Mouse (Mus musculus): ENCODE data around the gene Sh3bp1.

Sh3bp1 gene

DNA sequence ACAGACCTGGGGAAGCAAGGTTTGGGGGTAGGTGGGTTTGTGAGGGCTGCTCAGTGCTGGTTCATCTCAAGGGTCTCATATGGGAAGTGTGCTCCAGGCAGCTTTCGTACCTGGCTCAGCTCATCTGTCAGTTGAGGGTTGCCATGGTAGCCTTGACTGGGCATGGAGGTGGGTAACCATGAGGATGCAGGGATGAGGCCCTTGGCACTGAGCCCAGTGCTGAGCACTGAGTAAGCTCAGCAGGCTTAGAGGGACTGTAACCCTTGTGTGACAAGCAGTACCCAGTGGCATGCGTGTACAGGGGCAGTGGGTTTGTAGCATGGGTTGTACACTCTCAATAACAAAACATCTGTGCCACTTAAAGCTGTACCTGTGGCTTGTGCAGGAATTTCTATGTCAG lies 38.4 kb downstream of the Sh3bp1 start:
- ChIA-PET POLR2A (interaction anchor here in 3 of 4 experiments (0.9 to 5.6 kb wide), 6 partner anchors 10 to 64 kb away, joined by 3 to 36 read pairs (median 4); partner anchors contain the start of genes Pdxp (in 1 of the 3) and Triobp (in 1 of the 3)), CTCF (interaction anchor here in 3 of 4 experiments (0.6 to 2.2 kb wide), 3 partner anchors 10 to 356 kb away, joined by 3 to 8 read pairs (median 3); no protein-coding TSS in a partner anchor)

DNA sequence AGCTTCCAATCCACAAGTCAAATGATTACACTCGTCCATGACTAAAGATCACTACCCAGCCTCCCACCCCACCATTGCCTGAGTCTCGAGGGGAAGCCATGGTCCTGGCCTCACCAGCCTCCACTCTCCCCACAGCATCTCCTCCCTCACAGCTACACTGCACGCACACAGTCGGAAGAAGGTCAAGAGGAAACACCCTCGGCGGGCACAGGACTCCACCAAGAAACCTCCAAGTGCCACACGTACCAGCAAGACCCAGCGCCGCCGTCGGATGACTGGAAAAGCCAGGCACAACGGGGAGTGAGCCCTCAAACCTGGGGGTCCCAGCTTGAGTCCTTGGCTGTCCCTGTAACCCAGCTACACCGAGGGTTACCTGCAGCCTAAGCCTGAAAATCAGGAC lies 40.8 kb downstream of the Sh3bp1 start:
- ChIA-PET POLR2A (interaction anchor here in 1 of 4 experiments (0.8 to 3.3 kb wide), 2 partner anchors 12 to 25 kb away, joined by 3 to 34 read pairs; partner anchors contain the start of gene Pdxp), CTCF (interaction anchor here in 3 of 4 experiments (1.1 to 3.2 kb wide), 7 partner anchors 9 to 26 kb away, joined by 3 to 56 read pairs (median 4); partner anchors contain the start of gene Pdxp (in 1 of the 3))

DNA sequence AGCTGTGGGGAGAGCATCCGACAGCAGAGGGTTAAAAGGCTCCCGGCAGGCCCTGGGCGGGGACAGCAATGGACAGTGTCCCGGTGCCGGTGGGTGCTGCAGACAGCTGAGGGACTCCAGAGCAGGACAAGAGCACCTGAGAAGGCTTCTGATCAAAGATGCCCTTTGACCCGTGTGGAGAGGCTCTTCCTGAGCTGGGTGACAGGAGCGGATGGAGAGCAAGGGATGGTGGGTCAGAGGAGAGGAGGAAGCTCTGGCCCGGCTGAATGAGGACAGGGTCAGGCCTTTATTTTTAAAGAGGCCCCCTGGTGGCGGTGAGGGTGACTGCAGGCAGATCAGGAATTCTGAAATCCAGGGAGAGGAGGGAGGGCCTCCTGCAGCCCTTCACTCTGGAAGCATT lies 43.1 kb downstream of the Sh3bp1 start:
- ChIA-PET POLR2A (interaction anchor here (0.5 to 3.3 kb wide), 30 partner anchors 8 to 120 kb away, joined by 3 to 34 read pairs (median 4); partner anchors contain the start of genes Nol12 (in 2 of the 4), Pdxp (in 2 of the 4), Ankrd54 (in 1 of the 4) and H1f0 (in 1 of the 4)), CTCF (interaction anchor here (0.5 to 3.2 kb wide), 36 partner anchors 8 to 346 kb away, joined by 3 to 56 read pairs (median 5); partner anchors contain the start of genes Nol12 (in 2 of the 4), Cyth4 (in 1 of the 4) and Pdxp (in 1 of the 4))

DNA sequence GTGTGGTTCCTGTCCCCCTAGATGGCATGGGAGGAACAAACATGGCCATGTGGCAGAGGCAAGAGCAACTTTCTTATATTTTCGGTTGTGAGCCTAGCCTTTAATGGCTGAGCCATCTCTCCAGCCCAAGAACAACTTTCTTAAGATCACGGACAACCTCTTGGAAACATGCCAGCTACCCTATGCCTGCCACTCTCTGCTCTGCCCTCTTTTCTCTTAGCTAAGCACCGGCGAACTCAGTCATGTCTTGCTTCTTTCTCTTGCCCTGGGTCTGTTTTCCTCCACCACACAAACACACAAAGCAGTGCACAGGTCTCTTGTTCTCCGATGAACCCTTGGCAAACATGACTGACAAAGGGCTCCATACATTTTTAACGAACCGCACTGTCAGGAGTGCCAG lies 46.7 kb downstream of the Sh3bp1 start:
- ChIA-PET CTCF (interaction anchor here in 3 of 4 experiments (0.7 to 1.4 kb wide), 4 partner anchors 15 to 30 kb away, joined by 3 to 6 read pairs (median 4); no protein-coding TSS in a partner anchor), POLR2A (interaction anchor here (0.5 to 4.1 kb wide), 7 partner anchors 11 to 1111 kb away, joined by 3 to 21 read pairs (median 3); partner anchors contain the start of genes Nol12 (in 2 of the 4) and Pdxp (in 2 of the 4))

- CTCF ChIA-PET = interaction anchor here (0.6 to 2.7 kb wide), 24 partner anchors 8 to 152 kb away, joined by 3 to 12 read pairs (median 4); partner anchors contain the start of genes H1f0 (in 1 of the 4), Nol12 (in 1 of the 4) and Pdxp (in 1 of the 4)
- POLR2A ChIA-PET = interaction anchor here (0.6 to 4.1 kb wide), 49 partner anchors 10 to 990 kb away, joined by 3 to 21 read pairs (median 5); partner anchors contain the start of genes Nol12 (in 4 of the 4), Lgals1 (in 2 of the 4), Pdxp (in 2 of the 4) and Ankrd54 (in 1 of the 4)
These were observed 48.1 kb downstream of the Sh3bp1 start, which contains the start of gene Triobp for GRCm38 (mm10) chr15:78947657-78948056. Gene Triobp (plus strand): TSS chr15:78947724.

DNA sequence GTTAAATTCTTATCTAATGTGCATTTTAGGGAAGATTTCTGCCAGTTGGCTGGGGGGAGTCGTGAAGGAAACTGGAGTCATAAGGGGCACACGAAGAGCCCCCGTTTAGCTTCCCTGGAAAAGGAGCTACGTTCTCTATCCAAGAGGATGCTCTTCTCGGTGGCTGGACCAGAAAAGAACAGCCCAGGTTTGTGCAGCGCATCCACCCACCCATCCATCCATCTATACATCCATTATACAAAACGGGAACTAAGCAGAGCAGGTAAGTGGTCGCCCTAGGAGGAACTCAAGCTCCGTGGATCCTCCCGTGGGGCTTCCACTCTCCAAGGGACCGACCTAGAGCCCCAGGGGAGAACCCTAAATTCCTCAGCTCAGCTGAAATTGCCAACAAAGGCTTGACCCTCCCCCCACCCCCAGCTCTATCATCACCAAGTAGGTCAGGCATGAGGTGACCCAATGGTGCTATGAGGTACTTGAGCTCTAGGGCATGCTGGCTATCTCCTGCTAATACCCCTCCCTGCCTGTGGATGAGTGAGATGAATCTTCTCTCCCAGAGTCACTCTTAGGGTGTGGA lies 48.7 kb downstream of the Sh3bp1 start:
- POLR2A ChIA-PET = interaction anchor here (0.6 to 4.1 kb wide), 53 partner anchors 10 to 991 kb away, joined by 3 to 21 read pairs (median 4); partner anchors contain the start of genes Nol12 (in 4 of the 4), Lgals1 (in 2 of the 4), Pdxp (in 2 of the 4) and Ankrd54 (in 1 of the 4)
- CTCF ChIA-PET = interaction anchor here (0.6 to 2.7 kb wide), 24 partner anchors 8 to 151 kb away, joined by 3 to 12 read pairs (median 4); partner anchors contain the start of genes Nol12 (in 1 of the 4) and Pdxp (in 1 of the 4)

- ChIA-PET POLR2A (interaction anchor here (0.5 to 4.1 kb wide), 28 partner anchors 9 to 236 kb away, joined by 3 to 21 read pairs (median 6); partner anchors contain the start of genes Nol12 (in 3 of the 4), Lgals1 (in 2 of the 4) and Pdxp (in 2 of the 4)), CTCF (interaction anchor here (0.6 to 2.7 kb wide), 10 partner anchors 8 to 124 kb away, joined by 3 to 12 read pairs (median 5); partner anchors contain the start of gene Nol12 (in 1 of the 4))
These were observed 49.3 kb downstream of the Sh3bp1 start for GRCm38 (mm10) chr15:78948883-78949282.

DNA sequence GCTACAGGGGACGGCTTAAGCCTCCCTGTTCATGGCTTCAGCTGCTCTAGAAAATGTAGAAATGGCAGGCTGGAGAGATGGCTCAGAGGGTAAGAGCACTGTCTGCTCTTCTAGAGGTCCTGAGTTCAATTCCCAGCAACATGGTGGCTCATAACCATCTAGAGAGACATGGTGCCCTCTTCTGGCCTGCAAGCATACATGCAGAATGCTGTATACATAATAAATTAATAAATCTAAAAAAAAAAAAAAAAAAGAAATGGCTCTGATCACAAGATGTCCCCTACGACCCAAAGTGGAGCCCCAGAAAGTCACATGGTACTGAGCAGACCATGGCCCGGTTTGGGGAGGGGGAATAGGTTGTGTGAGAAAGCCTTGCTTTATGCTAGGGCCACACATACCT lies 56.1 kb downstream of the Sh3bp1 start:
- CTCF ChIA-PET = interaction anchor here in 1 of 4 experiments (0.7 kb wide), 1 partner anchor 8 kb away, joined by 3 read pairs; the partner anchor contains the start of gene Triobp

DNA sequence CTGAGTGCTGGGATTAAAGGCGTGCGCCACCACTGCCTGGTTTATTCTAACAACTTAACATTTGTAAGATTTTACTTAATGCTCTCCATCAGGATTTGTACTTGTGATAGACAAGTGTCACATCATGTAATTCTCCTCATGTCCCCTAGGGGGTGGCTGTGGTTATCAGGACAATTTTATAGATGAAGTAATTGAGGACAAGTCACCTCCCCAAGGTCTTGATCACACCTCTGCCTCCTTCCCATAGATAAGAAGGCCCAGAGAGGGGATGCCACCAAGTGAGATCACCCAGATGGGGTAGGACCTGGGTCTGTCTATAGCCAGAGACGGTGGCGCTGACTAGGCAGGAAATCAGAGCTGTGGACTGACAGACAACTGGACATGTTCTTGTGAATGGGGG lies 56.8 kb downstream of the Sh3bp1 start:
- ChIA-PET CTCF (interaction anchor here (0.5 to 1.3 kb wide), 13 partner anchors 8 to 249 kb away, joined by 3 to 19 read pairs (median 4); partner anchors contain the start of gene Triobp (in 1 of the 4)), POLR2A (no interaction called here)

More for the DNA sequence above, 56.1 kb downstream of the Sh3bp1 start:
- POLR2A ChIA-PET = no interaction called here

GRCm38 (mm10) chr15:78957021-78957420 lies 57.5 kb downstream of the Sh3bp1 start:
- ChIA-PET POLR2A (interaction anchor here in 1 of 4 experiments (1.3 to 2.1 kb wide), 2 partner anchors 9 to 14 kb away, joined by 4 to 10 read pairs; partner anchors contain the start of gene Triobp), CTCF (interaction anchor here (0.5 to 1.3 kb wide), 16 partner anchors 9 to 714 kb away, joined by 3 to 19 read pairs (median 4); partner anchors contain the start of genes Tomm22 (in 1 of the 4) and Triobp (in 1 of the 4))

DNA sequence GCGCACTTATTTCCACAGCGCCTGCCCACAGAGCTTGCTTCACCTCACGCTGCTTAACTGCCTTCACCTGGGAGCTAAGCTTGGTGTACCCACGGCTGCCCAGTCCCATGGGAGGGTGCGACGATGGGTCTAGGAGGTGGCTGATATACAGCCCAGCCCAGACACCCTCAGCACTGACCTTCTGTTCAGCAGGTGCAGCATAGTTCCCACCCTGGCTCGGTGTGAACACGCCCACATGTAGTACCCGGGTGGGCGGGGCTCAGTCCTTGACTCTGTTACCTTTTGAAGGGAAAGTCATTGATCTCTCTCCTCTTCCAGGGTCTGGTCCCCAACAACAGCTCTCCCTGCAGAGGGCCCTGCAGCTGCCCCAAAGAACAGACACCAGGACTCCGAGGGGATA lies 60.0 kb downstream of the Sh3bp1 start:
- ChIA-PET POLR2A (interaction anchor here in 3 of 4 experiments (0.5 to 3.3 kb wide), 12 partner anchors 11 to 710 kb away, joined by 3 to 15 read pairs (median 4); partner anchors contain the start of genes Triobp (in 3 of the 3) and Nol12 (in 1 of the 3)), CTCF (interaction anchor here in 2 of 4 experiments (0.8 to 2.5 kb wide), 7 partner anchors 12 to 377 kb away, joined by 3 to 10 read pairs (median 5); partner anchors contain the start of gene Triobp (in 1 of the 2))

DNA sequence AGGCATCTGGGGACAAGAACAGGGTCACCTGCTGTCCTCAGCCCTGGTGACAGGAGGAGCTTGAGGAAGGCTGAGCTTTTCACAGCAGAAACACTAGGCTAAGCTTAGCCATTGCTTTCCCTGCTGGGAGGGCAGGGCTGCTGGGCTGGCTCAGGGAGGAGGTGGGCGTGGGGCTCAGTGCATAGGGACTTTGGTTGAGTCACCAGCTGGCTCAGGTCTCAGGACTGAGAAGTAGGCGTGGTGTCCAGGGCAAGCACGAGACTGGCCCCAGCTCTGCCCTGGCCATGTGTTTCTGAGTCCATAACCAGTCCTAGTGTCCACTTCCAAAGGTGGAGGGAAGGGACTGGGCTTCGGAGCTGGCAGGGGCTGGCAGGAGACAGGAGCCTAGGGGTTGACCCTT lies 60.5 kb downstream of the Sh3bp1 start:
- ChIA-PET CTCF (interaction anchor here in 2 of 4 experiments (0.8 to 2.5 kb wide), 7 partner anchors 12 to 378 kb away, joined by 3 to 10 read pairs (median 5); partner anchors contain the start of gene Triobp (in 1 of the 2)), POLR2A (interaction anchor here (0.5 to 3.3 kb wide), 14 partner anchors 12 to 240 kb away, joined by 3 to 15 read pairs (median 4); partner anchors contain the start of genes Triobp (in 3 of the 4) and Nol12 (in 1 of the 4))
